15 mouse cellular contexts compared by ENCODE assay signal in the genomic region with DNA sequence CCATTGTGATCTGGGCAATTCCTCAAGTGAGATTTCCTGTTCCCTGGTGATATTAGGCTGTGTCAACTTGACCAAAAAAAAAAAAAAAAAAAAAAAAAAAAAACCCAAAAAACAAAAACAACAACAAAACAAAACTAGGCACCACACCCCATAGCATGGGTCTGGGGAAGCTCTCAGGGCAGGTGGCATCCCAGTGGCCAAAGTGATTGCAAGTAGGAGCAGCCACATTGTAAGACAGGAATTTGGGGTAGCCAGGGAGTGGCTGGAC. TPM values are rescaled to one million over a fixed set of nuclear protein-coding genes. Genes with fewer than 3 reads are reported as not detected.
A peak's percentile ranks its signal among the peaks of the same experiment; 100 is the strongest.
DNase-seq lines count a peak whose midpoint lies in the region; ATAC-seq and TF ChIP-seq lines count a peak whose summit lies in the region.
"Had no signal": no experiment of that assay in that cellular context is flagged by ENCODE, and none has a peak within 500 bp of the region (broad histone marks: within the 10 kb centered on the region; RNA-seq: fewer than 3 reads in every experiment).

No protein-coding gene starts in this region.

- TF ChIP-seq EP300 in liver, postnatal 0 days (IDR thresholded peaks at IDR 0.05; ENCODE audit: low read depth), result no peak
- TF ChIP-seq EP300 in lung, postnatal 0 days (IDR thresholded peaks at IDR 0.05), result no peak

- no peak overlapping the region for H3K9ac ChIP-seq in heart, embryonic 13.5 days
- H3K9ac ChIP-seq in liver, embryonic 13.5 days, result peak overlapping the region; percentile 8; the same call in 1 of the 2 replicates
- no peak overlapping the region for H3K9ac ChIP-seq in liver, embryonic 11.5 days (ENCODE audit: low read depth, low read length)
- no peak overlapping the region for H3K9ac ChIP-seq in liver, postnatal 0 days (replicated peaks)
- no peak overlapping the region for H3K9ac ChIP-seq in lung, postnatal 0 days (replicated peaks; ENCODE audit: low read depth)

- H3K27me3 ChIP-seq in heart, embryonic 13.5 days (replicated peaks), result peaks cover 6% of the 10 kb centered on the region
- no peaks in the 10 kb centered on the region for H3K27me3 ChIP-seq in liver, embryonic 13.5 days
- H3K27me3 ChIP-seq in liver, embryonic 11.5 days (replicated peaks; ENCODE audit: control insufficient read depth, insufficient read depth, low read length), result no peaks in the 10 kb centered on the region; the same call in 1 of the 2 replicates
- H3K27me3 ChIP-seq in liver, postnatal 0 days (ENCODE audit: insufficient read depth, low read length), result no peaks in the 10 kb centered on the region
- H3K27me3 ChIP-seq in lung, postnatal 0 days (replicated peaks; ENCODE audit: insufficient read depth, low read length), result no peaks in the 10 kb centered on the region

- no peaks in the 10 kb centered on the region for H3K9me3 ChIP-seq in heart, embryonic 13.5 days
- no peaks in the 10 kb centered on the region for H3K9me3 ChIP-seq in liver, embryonic 13.5 days (replicated peaks)
- H3K9me3 ChIP-seq in liver, embryonic 11.5 days (ENCODE audit: control insufficient read depth, low read length), result no peaks in the 10 kb centered on the region
- H3K9me3 ChIP-seq in liver, postnatal 0 days (ENCODE audit: low read length), result no peaks in the 10 kb centered on the region
- no peaks in the 10 kb centered on the region for H3K9me3 ChIP-seq in lung, postnatal 0 days (ENCODE audit: low read length)
- H3K9me3 ChIP-seq: midbrain, embryonic 10.5 days had no signal

- no peak overlapping the region for H3K4me3 ChIP-seq in heart, embryonic 13.5 days
- peak overlapping the region; percentile 81; the same call in 1 of the 2 replicates for H3K4me3 ChIP-seq in liver, embryonic 13.5 days (replicated peaks)
- no peak overlapping the region for H3K4me3 ChIP-seq in liver, embryonic 11.5 days (ENCODE audit: low read depth, low read length)
- no peak overlapping the region for H3K4me3 ChIP-seq in liver, postnatal 0 days (ENCODE audit: low read depth, low read length)
- H3K4me3 ChIP-seq in lung, postnatal 0 days (ENCODE audit: low read depth, low read length), result no peak overlapping the region
- H3K4me3 ChIP-seq: midbrain, embryonic 10.5 days had no signal

- no peak for DNase-seq in heart, adult 8-10 months (ENCODE audit: low spot score)
- DNase-seq in liver, embryonic 13.5 days, result no peak
- DNase-seq in liver, embryonic 11.5 days (ENCODE audit: low spot score), result no peak
- DNase-seq in R1 (ENCODE audit: low read depth, low spot score), result peak; percentile 12
- no peak for DNase-seq in liver, postnatal 0 days
- DNase-seq in thymus, adult 18-20 months, result no peak
- no peak for DNase-seq in lung, postnatal 0 days (ENCODE audit: low spot score)
- DNase-seq: adrenal gland, adult 8-10 months; cerebellum, adult 9-10 months; gastrocnemius, postnatal 36 days; right cerebral cortex, postnatal 4 days had no signal

- peaks cover 52% of the 10 kb centered on the region for H3K4me1 ChIP-seq in heart, embryonic 13.5 days
- peaks cover 72% of the 10 kb centered on the region for H3K4me1 ChIP-seq in liver, embryonic 13.5 days (replicated peaks)
- H3K4me1 ChIP-seq in liver, embryonic 11.5 days (replicated peaks; ENCODE audit: control insufficient read depth, insufficient read depth, low read length), result peaks cover 41% of the 10 kb centered on the region
- peaks cover 41% of the 10 kb centered on the region for H3K4me1 ChIP-seq in liver, postnatal 0 days (ENCODE audit: insufficient read depth)
- H3K4me1 ChIP-seq in lung, postnatal 0 days (ENCODE audit: insufficient read depth, low read depth, low read length), result peaks cover 11% of the 10 kb centered on the region; the same call in 1 of the 2 replicates

- peak overlapping the region; percentile 92; the same call in 1 of the 2 replicates for H3K27ac ChIP-seq in heart, embryonic 13.5 days (replicated peaks)
- peak overlapping the region; percentile 20; the same call in 1 of the 2 replicates for H3K27ac ChIP-seq in liver, embryonic 13.5 days
- no peak overlapping the region for H3K27ac ChIP-seq in liver, embryonic 11.5 days (ENCODE audit: low read depth, low read length)
- peak overlapping the region; percentile 92; the same call in 1 of the 2 replicates for H3K27ac ChIP-seq in liver, postnatal 0 days (ENCODE audit: low read depth)
- no peak overlapping the region for H3K27ac ChIP-seq in lung, postnatal 0 days (ENCODE audit: low read length)
- H3K27ac ChIP-seq: midbrain, embryonic 10.5 days had no signal

- H3K36me3 ChIP-seq in heart, embryonic 13.5 days, result peaks cover 12% of the 10 kb centered on the region
- H3K36me3 ChIP-seq in liver, embryonic 13.5 days, result no peaks in the 10 kb centered on the region
- H3K36me3 ChIP-seq in liver, embryonic 11.5 days (ENCODE audit: control insufficient read depth, insufficient read depth, low read length), result 0 out of 2 replicates have a peak, but pooled peaks cover 2% of the 10 kb centered on the region
- H3K36me3 ChIP-seq in liver, postnatal 0 days (replicated peaks; ENCODE audit: insufficient read depth, low read length), result no peaks in the 10 kb centered on the region
- H3K36me3 ChIP-seq in lung, postnatal 0 days (ENCODE audit: insufficient read depth, low read length), result no peaks in the 10 kb centered on the region
- H3K36me3 ChIP-seq: midbrain, embryonic 10.5 days had no signal

- H3K4me2 ChIP-seq in heart, embryonic 13.5 days, result peak overlapping the region; percentile 85; the same call in 1 of the 2 replicates
- peak overlapping the region; percentile 98 for H3K4me2 ChIP-seq in liver, embryonic 13.5 days
- H3K4me2 ChIP-seq in liver, embryonic 11.5 days, result no peak overlapping the region
- H3K4me2 ChIP-seq in liver, postnatal 0 days (ENCODE audit: low read depth, low read length), result peak overlapping the region; percentile 99; the same call in 1 of the 2 replicates
- no peak overlapping the region for H3K4me2 ChIP-seq in lung, postnatal 0 days (replicated peaks; ENCODE audit: low read depth, low read length)

- ATAC-seq in heart, embryonic 13.5 days (ENCODE audit: extremely low read depth, insufficient number of reproducible peaks, low FRiP score, low TSS enrichment), result no peak
- no peak for ATAC-seq in liver, embryonic 13.5 days (ENCODE audit: low read depth)
- ATAC-seq in liver, embryonic 11.5 days (replicated peaks; ENCODE audit: low FRiP score), result no peak
- no peak for ATAC-seq in liver, postnatal 0 days
- no peak for ATAC-seq in lung, postnatal 0 days
- ATAC-seq: forebrain, embryonic 14.5 days had no signal

- no peak for TF ChIP-seq CTCF in liver, postnatal 0 days (IDR thresholded peaks at IDR 0.05; ENCODE audit: low read depth)
- TF ChIP-seq CTCF in lung, postnatal 0 days (IDR thresholded peaks at IDR 0.05), result no peak

RNA-seq across cellular contexts. Expression of a gene that starts 1.5 kb away (rescaled TPM):
- polyA plus RNA-seq in heart, embryonic 13.5 days (2015; fragmentation: Nextera tagmentation; extraction: Ambion mirVana), result 27.7 and 31.9 TPM in 2 replicates
- total RNA-seq in heart, adult 8-10 months (2022), result 10 to 100 TPM; 11.0 to 13.7 (median 12.3) TPM
- 15.0 and 15.4 TPM in 2 replicates for polyA plus RNA-seq in liver, embryonic 13.5 days (2015; fragmentation: Nextera tagmentation; extraction: Ambion mirVana)
- 23.9 and 26.4 TPM in 2 replicates for polyA plus RNA-seq in liver, embryonic 11.5 days (2014; fragmentation: Nextera tagmentation; extraction: Ambion mirVana)
- polyA plus RNA-seq in liver, postnatal 0 days (2015; fragmentation: Nextera tagmentation; extraction: Ambion mirVana), result 9.8 and 10.1 TPM in 2 replicates
- 21.8 and 25.8 TPM in 2 replicates for polyA plus RNA-seq in lung, postnatal 0 days (2015; fragmentation: Nextera tagmentation; extraction: Ambion mirVana)

RNA-seq across cellular contexts. Expression of a gene that starts 8.6 kb away (rescaled TPM):
- 27.3 and 28.1 TPM in 2 replicates for polyA plus RNA-seq in heart, embryonic 13.5 days (2015; fragmentation: Nextera tagmentation; extraction: Ambion mirVana)
- total RNA-seq in heart, adult 8-10 months (2022), result 100 to 1,000 TPM; 392 to 561 (median 511) TPM
- 0.12 TPM in 2 replicates for polyA plus RNA-seq in liver, embryonic 13.5 days (2015; fragmentation: Nextera tagmentation; extraction: Ambion mirVana)
- polyA plus RNA-seq in liver, embryonic 11.5 days (2014; fragmentation: Nextera tagmentation; extraction: Ambion mirVana), result 0.09 and 0.14 TPM in 2 replicates
- 0.16 and 0.47 TPM in 2 replicates for polyA plus RNA-seq in liver, postnatal 0 days (2015; fragmentation: Nextera tagmentation; extraction: Ambion mirVana)
- 0.53 and 0.62 TPM in 2 replicates for polyA plus RNA-seq in lung, postnatal 0 days (2015; fragmentation: Nextera tagmentation; extraction: Ambion mirVana)
- polyA plus RNA-seq: embryonic facial prominence, embryonic 11.5 days had no signal

Comparison
In these comparisons a context has a peak if more than half of its experiments do, and no peak if none do; other contexts are left out.
1. H3K27ac ChIP-seq: peak in heart, embryonic 13.5 days (single experiment), liver, embryonic 13.5 days (single experiment) and liver, postnatal 0 days (single experiment); none in liver, embryonic 11.5 days (single experiment) and lung, postnatal 0 days (single experiment).
2. H3K4me2 ChIP-seq: peak in heart, embryonic 13.5 days (single experiment), liver, embryonic 13.5 days (single experiment) and liver, postnatal 0 days (single experiment); none in liver, embryonic 11.5 days (single experiment) and lung, postnatal 0 days (single experiment).
3. RNA of a gene that starts 8.6 kb away (polyA plus RNA-seq): 27.3 to 28.1 TPM in heart, embryonic 13.5 days; 0.53 to 0.62 TPM in lung, postnatal 0 days, 0.16 to 0.47 TPM in liver, postnatal 0 days, 0.09 to 0.14 TPM in liver, embryonic 11.5 days and 0.12 TPM in liver, embryonic 13.5 days; every median in the first group is over 10 times any median in the second.